Mouse (Mus musculus) stomach, postnatal 0 days (tissue): ENCODE measurements around the gene Arhgap29. TPM values are rescaled to one million over a fixed set of nuclear protein-coding genes. Genes with fewer than 3 reads are reported as not detected.
A peak's percentile ranks its signal among the peaks of the same experiment; 100 is the strongest.

Experiments used
- ATAC-seq: fragments of 200-750 bp; cut with Nextera tagmentation; 2 replicates; pipeline ENCODE4 v1.8.0; 2017; ENCODE audit not compliant: low FRiP score, low TSS enrichment
- DNase-seq: peaks from one replicate; pipeline ENCODE4 v3.0.0-alpha.2; 2016; ENCODE audit warnings: low spot score
- H3K27ac ChIP-seq: fragments of 300-500 bp; sonication (generic); replicated peaks from 2 replicates; pipeline ENCODE4 v1.5.1; 2014; ENCODE audit warnings: mild to moderate bottlenecking, control low read depth
- H3K27me3 ChIP-seq: fragments of 300-500 bp; sonication (generic); 2 replicates; pipeline ENCODE4 v1.6.1; 2014; ENCODE audit warnings: low read length; ENCODE audit not compliant: control insufficient read depth, insufficient read depth
- H3K36me3 ChIP-seq: fragments of 300-500 bp; sonication (generic); 2 replicates; pipeline ENCODE4 v1.6.1; 2014; ENCODE audit warnings: low read length, mixed read lengths; ENCODE audit not compliant: control insufficient read depth, insufficient read depth
- H3K4me1 ChIP-seq: fragments of 300-500 bp; sonication (generic); replicated peaks from 2 replicates; pipeline ENCODE4 v1.6.1; 2014; ENCODE audit warnings: antibody characterized with exemption; ENCODE audit not compliant: control insufficient read depth, insufficient read depth
- H3K4me2 ChIP-seq: fragments of 300-500 bp; sonication (generic); replicated peaks from 2 replicates; pipeline ENCODE4 v1.6.1; 2014; ENCODE audit warnings: low read depth, mild to moderate bottlenecking, control low read depth, moderate library complexity
- H3K4me3 ChIP-seq: fragments of 300-500 bp; sonication (generic); 2 replicates; pipeline ENCODE4 v1.5.1; 2014; ENCODE audit warnings: low read depth, low read length, control low read depth
- H3K9ac ChIP-seq: fragments of 300-500 bp; sonication (generic); 2 replicates; pipeline ENCODE4 v1.6.1; 2014; ENCODE audit warnings: mild to moderate bottlenecking, low read length, control low read depth, mixed read lengths
- H3K9me3 ChIP-seq: fragments of 300-500 bp; sonication (generic); 2 replicates; pipeline ENCODE4 v1.6.1; 2016; ENCODE audit warnings: low read length; ENCODE audit not compliant: control insufficient read depth
- CTCF ChIP-seq: IDR thresholded peaks from 2 replicates; pipeline ENCODE4 v1.5.1; 2016; ENCODE audit warnings: antibody characterized with exemption, low read depth, mild to moderate bottlenecking, moderate library complexity
- EP300 ChIP-seq: optimal IDR thresholded peaks from 2 replicates; pipeline ENCODE3; 2016; ENCODE audit warnings: antibody characterized with exemption
- WGBS: fragments of 180-500 bp; shearing (Covaris S2); extraction: QIAGEN DNeasy Blood & Tissue Kit; methylation state at CpG from one replicate; pipeline ENCODE4 v1.1.7; 2014; 5-methylcytosine and 5-hydroxymethylcytosine counted together
- polyA plus RNA-seq: library from polyadenylated mRNA; unstranded; fragments of >200 nt; fragmentation: Nextera tagmentation; extraction: Ambion mirVana; gene quantifications from 2 replicates; pipeline ENCODE4 v1.2.1, GENCODE M21; 2015

The Arhgap29 gene
- polyA plus RNA-seq, 1 experiment from 2014 or later = 16.6 TPM

DNA sequence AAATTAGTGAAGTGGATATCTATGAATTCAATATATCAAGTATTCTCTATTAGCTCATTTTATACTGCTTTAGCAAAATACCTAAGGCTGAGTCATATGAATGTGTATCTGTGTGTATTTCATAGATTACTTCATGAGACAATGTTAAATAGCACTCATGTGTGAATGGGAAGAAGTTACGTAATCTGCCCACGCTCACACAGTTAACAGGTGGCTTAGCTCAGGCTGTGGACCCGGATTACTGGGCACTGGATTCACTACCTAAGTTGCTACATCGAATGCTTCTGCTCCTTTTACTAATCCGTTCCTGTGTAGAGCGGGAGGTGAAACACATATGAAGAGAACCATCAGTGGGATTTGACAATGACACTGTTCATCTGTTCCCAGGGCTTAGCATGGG is 15.3 kb upstream of the Arhgap29 start:
- no peak overlapping the region for H3K9ac ChIP-seq
- no peak overlapping the region for H3K4me2 ChIP-seq
- no peak for TF ChIP-seq CTCF
- no peak for TF ChIP-seq EP300
- DNase-seq (no peak), ATAC-seq (no peak)
- H3K27ac ChIP-seq = no peak overlapping the region
- no peaks in the 10 kb centered on the region for H3K4me1 ChIP-seq
- H3K9me3 ChIP-seq = no peaks in the 10 kb centered on the region
- WGBS = 63% methylated on average over 6 of the region's 6 CpGs
- no peak overlapping the region for H3K4me3 ChIP-seq
- H3K27me3 ChIP-seq = no peaks in the 10 kb centered on the region
- H3K36me3 ChIP-seq = no peaks in the 10 kb centered on the region

DNA sequence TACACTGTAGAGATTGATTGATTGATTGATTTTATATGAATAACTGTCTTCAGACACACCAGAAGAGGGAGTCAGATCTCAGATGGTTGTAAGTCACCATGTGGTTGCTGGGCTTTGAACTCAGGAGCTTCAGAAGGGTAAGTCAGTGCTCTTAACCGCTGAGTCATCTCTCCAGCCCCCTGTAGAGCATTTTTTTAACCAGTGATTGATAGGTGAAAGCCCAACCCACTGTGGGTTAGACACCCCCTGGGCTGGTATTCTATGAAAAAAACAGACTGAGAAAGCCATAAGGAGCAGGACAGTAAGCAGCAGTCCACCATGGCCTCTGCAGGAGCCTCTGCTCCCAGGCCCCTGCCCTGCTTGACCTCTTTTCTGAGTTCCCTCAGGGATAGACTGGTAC is 12.7 kb upstream of the Arhgap29 start:
- H3K4me3 ChIP-seq = no peak overlapping the region
- no peaks in the 10 kb centered on the region for H3K27me3 ChIP-seq
- no peak overlapping the region for H3K9ac ChIP-seq
- no peak overlapping the region for H3K27ac ChIP-seq
- WGBS = 76% methylated on average over 1 of the region's 1 CpGs
- H3K4me2 ChIP-seq = no peak overlapping the region
- DNase-seq (no peak), ATAC-seq (no peak)
- no peaks in the 10 kb centered on the region for H3K9me3 ChIP-seq
- no peak for TF ChIP-seq CTCF
- no peak for TF ChIP-seq EP300
- no peaks in the 10 kb centered on the region for H3K4me1 ChIP-seq
- no peaks in the 10 kb centered on the region for H3K36me3 ChIP-seq

DNA sequence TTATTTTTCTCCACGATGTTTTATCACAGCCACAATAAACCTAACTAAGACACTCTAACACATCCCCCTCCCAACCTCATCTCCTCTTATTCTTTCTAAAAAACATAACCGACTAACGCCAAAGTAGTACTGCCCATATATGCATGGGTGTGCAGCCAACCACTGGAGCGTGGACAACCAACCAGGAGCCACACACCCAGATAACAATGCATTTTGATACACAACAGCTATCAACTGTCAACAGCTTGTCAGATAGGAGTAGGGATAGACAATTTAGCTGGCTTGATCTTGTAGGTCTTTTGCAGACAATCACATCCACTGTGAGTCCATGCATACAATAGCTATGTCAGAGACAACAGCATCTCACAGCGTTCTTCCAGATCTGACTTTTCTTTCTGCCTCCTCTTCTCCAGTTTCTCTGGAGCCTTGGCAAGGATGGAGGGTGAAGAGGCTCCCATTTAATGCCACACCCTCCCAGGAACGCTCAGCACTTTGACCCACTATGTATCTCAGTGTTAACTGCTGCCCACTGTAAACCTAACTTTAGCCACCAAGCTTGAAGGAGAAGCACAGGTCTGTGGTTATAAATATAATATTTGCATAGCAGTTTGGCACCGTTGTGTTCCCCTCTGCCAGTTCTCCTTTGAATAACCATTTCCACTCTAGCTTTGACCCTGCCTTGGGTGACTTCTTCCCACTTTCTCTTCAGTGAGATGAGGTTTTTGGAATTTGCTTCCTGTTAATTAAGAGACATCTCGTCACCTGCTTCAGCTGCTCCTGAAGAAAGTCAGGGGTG is 12.0 kb upstream of the Arhgap29 start:
- 75% methylated on average over 8 of the region's 8 CpGs for WGBS
- no peaks in the 10 kb centered on the region for H3K27me3 ChIP-seq
- no peaks in the 10 kb centered on the region for H3K36me3 ChIP-seq
- H3K9me3 ChIP-seq = no peaks in the 10 kb centered on the region
- H3K27ac ChIP-seq = no peak overlapping the region
- H3K4me3 ChIP-seq = no peak overlapping the region
- H3K4me2 ChIP-seq = no peak overlapping the region
- no peak for ATAC-seq
- TF ChIP-seq EP300 (no peak), CTCF (no peak)
- DNase-seq = no peak
- no peaks in the 10 kb centered on the region for H3K4me1 ChIP-seq
- no peak overlapping the region for H3K9ac ChIP-seq

DNA sequence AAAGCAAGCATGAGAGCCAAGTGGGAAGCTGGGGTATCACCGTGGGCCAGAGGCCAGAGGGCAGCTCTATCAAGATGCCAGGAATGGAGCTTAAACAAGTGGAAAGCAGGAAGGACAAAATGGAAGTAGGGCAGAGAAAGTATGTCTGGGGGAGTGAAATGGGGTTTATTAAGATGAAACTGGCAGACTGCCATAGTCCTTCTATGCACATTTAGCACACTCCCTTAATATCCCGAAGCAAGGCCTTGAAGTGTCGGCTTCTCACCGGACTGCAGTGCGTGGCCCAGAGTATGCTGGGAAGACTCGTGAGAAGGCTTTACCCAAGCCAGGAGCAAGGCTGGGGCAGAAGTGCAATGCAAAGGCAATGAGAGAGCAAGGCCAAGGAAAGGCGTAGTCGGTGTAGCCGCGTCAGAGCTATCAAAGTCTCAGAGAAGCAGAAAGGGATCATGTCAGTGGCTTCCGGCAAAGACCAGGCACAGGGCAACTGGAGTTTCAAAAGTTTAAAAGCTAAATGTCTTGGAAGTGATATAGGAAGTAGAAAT is 11.1 kb upstream of the Arhgap29 start:
- H3K27ac ChIP-seq = no peak overlapping the region
- no peak for TF ChIP-seq CTCF
- no peak for TF ChIP-seq EP300
- ATAC-seq (no peak), DNase-seq (no peak)
- no peak overlapping the region for H3K4me2 ChIP-seq
- no peaks in the 10 kb centered on the region for H3K27me3 ChIP-seq
- no peak overlapping the region for H3K9ac ChIP-seq
- no peak overlapping the region for H3K4me3 ChIP-seq
- 74% methylated on average over 11 of the region's 11 CpGs for WGBS
- no peaks in the 10 kb centered on the region for H3K36me3 ChIP-seq
- no peaks in the 10 kb centered on the region for H3K4me1 ChIP-seq
- H3K9me3 ChIP-seq = no peaks in the 10 kb centered on the region

DNA sequence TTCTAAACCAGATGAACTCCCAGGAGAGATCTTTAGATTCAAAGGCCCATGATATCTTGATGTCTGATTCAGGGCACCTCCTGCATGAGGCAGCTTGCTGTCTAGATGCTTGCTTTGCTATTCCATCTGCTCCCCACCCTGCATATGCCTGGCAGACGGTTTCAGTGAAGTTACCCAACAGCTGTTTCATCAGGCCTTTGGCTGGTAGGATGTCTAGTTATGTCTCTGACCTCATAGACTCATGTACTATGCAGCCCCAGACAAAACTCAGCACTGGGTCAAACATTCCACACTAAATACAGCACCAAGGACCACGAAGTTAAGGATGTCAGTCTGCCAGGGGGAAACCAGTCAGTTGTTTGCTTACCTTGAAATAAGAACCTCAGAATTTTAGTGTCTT is 6.4 kb upstream of the Arhgap29 start:
- H3K4me3 ChIP-seq = no peak overlapping the region
- WGBS = 53% methylated on average over 2 of the region's 2 CpGs
- no peak overlapping the region for H3K4me2 ChIP-seq
- H3K27ac ChIP-seq = no peak overlapping the region
- no peaks in the 10 kb centered on the region for H3K36me3 ChIP-seq
- no peaks in the 10 kb centered on the region for H3K9me3 ChIP-seq
- ATAC-seq (no peak), DNase-seq (no peak)
- TF ChIP-seq CTCF = no peak
- no peak for TF ChIP-seq EP300
- no peak overlapping the region for H3K9ac ChIP-seq
- H3K4me1 ChIP-seq = no peaks in the 10 kb centered on the region
- H3K27me3 ChIP-seq = no peaks in the 10 kb centered on the region

DNA sequence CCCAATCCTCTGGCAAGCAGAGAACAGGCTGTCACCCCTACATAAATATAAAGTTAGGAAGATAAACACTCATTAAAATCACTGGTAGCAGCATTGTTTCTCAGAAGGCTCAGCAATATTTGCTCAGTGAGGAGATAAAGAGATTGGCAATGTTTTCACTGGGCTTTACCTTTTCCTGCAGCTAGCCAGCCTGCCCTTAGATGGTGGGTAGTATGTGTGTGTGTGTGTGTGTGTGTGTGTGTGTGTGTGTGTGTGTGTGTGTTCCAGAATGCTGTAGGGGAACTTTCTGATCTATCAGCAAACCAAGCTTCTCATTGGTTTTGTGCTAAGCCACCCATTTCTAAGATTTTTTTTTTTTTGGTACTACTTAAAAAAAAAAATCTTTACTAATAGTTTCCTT is 5.6 kb upstream of the Arhgap29 start:
- peak; percentile 74 for DNase-seq
- peak; percentile 80 for ATAC-seq
- Histone ChIP-seq H3K4me2 (no peak overlapping the region), H3K27ac (no peak overlapping the region), H3K27me3 (no peaks in the 10 kb centered on the region), H3K9ac (no peak overlapping the region), H3K4me3 (no peak overlapping the region), H3K36me3 (no peaks in the 10 kb centered on the region), H3K9me3 (no peaks in the 10 kb centered on the region), H3K4me1 (no peaks in the 10 kb centered on the region)
- TF ChIP-seq EP300 = no peak
- TF ChIP-seq CTCF = no peak
